Mouse (Mus musculus) neural tube, embryonic 13.5 days (tissue): ENCODE results near the gene Ankmy1. TPM values are rescaled to one million over a fixed set of nuclear protein-coding genes. Genes with fewer than 3 reads are reported as not detected.

Source experiments
- ATAC-seq: fragments of 200-750 bp; cut with Nextera tagmentation; 2 replicates; pipeline ENCODE4 v1.8.0; 2017; ENCODE audit warnings: low read depth, mild to moderate bottlenecking, moderate TSS enrichment, moderate library complexity
- H3K27ac ChIP-seq: fragments of 300-500 bp; sonication (generic); replicated peaks from 2 replicates; pipeline ENCODE4 v1.5.1; 2015; ENCODE audit warnings: moderate library complexity, mild to moderate bottlenecking, inconsistent platforms
- H3K27me3 ChIP-seq: fragments of 300-500 bp; sonication (generic); 2 replicates; pipeline ENCODE4 v1.6.1; 2015; ENCODE audit warnings: mild to moderate bottlenecking, inconsistent platforms
- H3K36me3 ChIP-seq: fragments of 300-500 bp; sonication (generic); 2 replicates; pipeline ENCODE4 v1.6.1; 2015; ENCODE audit warnings: mild to moderate bottlenecking, inconsistent platforms
- H3K4me1 ChIP-seq: fragments of 300-500 bp; sonication (generic); replicated peaks from 2 replicates; pipeline ENCODE4 v1.6.1; 2015; ENCODE audit warnings: inconsistent platforms
- H3K4me2 ChIP-seq: fragments of 300-500 bp; sonication (generic); 2 replicates; pipeline ENCODE4 v1.6.1; 2015; ENCODE audit warnings: inconsistent platforms, mild to moderate bottlenecking, moderate library complexity
- H3K4me3 ChIP-seq: fragments of 300-500 bp; sonication (generic); 2 replicates; pipeline ENCODE4 v1.5.1; 2015; ENCODE audit warnings: mild to moderate bottlenecking, inconsistent platforms
- H3K9ac ChIP-seq: fragments of 300-500 bp; sonication (generic); 2 replicates; pipeline ENCODE4 v1.6.1; 2015; ENCODE audit warnings: moderate library complexity, mild to moderate bottlenecking, inconsistent platforms
- H3K9me3 ChIP-seq: fragments of 300-500 bp; sonication (generic); 2 replicates; pipeline ENCODE4 v1.6.1; 2016; ENCODE audit warnings: inconsistent platforms
- WGBS: fragments of 180-500 bp; shearing (Covaris S2); methylation state at CpG from one replicate; pipeline ENCODE4 v1.1.7; 2015; 5-methylcytosine and 5-hydroxymethylcytosine counted together
- polyA plus RNA-seq: library from polyadenylated mRNA; unstranded; fragments of >200 nt; fragmentation: Nextera tagmentation; extraction: Ambion mirVana; gene quantifications from 2 replicates; pipeline ENCODE4 v1.2.1, GENCODE M21; 2015

The Ankmy1 gene
- polyA plus RNA-seq, 1 experiment from 2014 or later: 0.74 TPM

GRCm38 (mm10) chr1:92852450-92852849 lies 50.3 kb downstream of the Ankmy1 start:
- Histone ChIP-seq H3K9me3 (no peaks in the 10 kb centered on the region), H3K4me2 (no peak overlapping the region), H3K4me1 (peaks cover 48% of the 10 kb centered on the region), H3K9ac (no peak overlapping the region), H3K27me3 (no peaks in the 10 kb centered on the region), H3K4me3 (no peak overlapping the region), H3K36me3 (peaks cover 58% of the 10 kb centered on the region), H3K27ac (no peak overlapping the region)
- ATAC-seq: no peak
- WGBS: 95% methylated on average over 2 of the region's 2 CpGs

- Histone ChIP-seq H3K27ac (peak overlapping the region; percentile 93), H3K4me3 (peak overlapping the region; percentile 49), H3K4me1 (peaks cover 58% of the 10 kb centered on the region), H3K27me3 (no peaks in the 10 kb centered on the region), H3K9ac (peak overlapping the region; percentile 85), H3K9me3 (no peaks in the 10 kb centered on the region), H3K36me3 (peaks cover 34% of the 10 kb centered on the region), H3K4me2 (peak overlapping the region; percentile 66)
- no peak for ATAC-seq
- WGBS: 59% methylated on average over 13 of the region's 13 CpGs
Observed at GRCm38 (mm10) chr1:92849938-92850574, 52.6 kb downstream of the Ankmy1 start.

- peak overlapping the region; percentile 66 for H3K4me2 ChIP-seq
- peak; percentile 0; the same call in 1 of the 2 replicates for ATAC-seq
- H3K9me3 ChIP-seq: no peaks in the 10 kb centered on the region
- peaks cover 28% of the 10 kb centered on the region for H3K36me3 ChIP-seq
- peak overlapping the region; percentile 93 for H3K27ac ChIP-seq
- H3K4me1 ChIP-seq: peaks cover 64% of the 10 kb centered on the region
- WGBS: 68% methylated on average over 2 of the region's 2 CpGs
- no peaks in the 10 kb centered on the region for H3K27me3 ChIP-seq
- peak overlapping the region; percentile 85 for H3K9ac ChIP-seq
- H3K4me3 ChIP-seq: peak overlapping the region; percentile 49
Observed at GRCm38 (mm10) chr1:92849491-92849890, 53.2 kb downstream of the Ankmy1 start.

GRCm38 (mm10) chr1:92847873-92848839 lies 54.5 kb downstream of the Ankmy1 start:
- Histone ChIP-seq H3K27ac (peak overlapping the region; percentile 93), H3K4me2 (peak overlapping the region; percentile 66), H3K27me3 (no peaks in the 10 kb centered on the region), H3K4me1 (peaks cover 73% of the 10 kb centered on the region), H3K9me3 (no peaks in the 10 kb centered on the region), H3K9ac (peak overlapping the region; percentile 85), H3K36me3 (peaks cover 15% of the 10 kb centered on the region; the same call in 1 of the 2 replicates), H3K4me3 (peak overlapping the region; percentile 49)
- 7% methylated on average over 39 of the region's 41 CpGs for WGBS
- ATAC-seq: peak; percentile 88

DNA sequence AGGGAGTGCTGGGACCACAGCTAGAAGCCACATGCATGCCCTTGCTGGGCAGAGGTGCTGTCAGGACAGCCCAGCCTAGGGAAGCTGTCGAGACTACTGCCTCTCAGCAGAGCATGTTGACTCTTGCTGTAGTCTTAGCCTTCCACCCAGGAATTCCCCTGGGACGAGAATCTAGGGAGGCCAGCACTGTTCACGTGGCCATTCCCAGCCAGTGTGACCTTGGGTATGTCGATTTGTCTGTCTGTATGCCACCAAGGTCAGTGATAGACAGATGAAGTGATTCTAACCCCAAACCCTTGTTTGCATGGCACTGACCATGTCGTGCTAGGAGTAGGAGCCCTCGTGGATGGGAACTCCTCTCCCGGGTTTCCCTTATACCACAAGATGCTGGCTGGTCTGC lies 56.8 kb downstream of the Ankmy1 start:
- Histone ChIP-seq H3K4me1 (peaks cover 59% of the 10 kb centered on the region), H3K4me2 (no peak overlapping the region), H3K27me3 (no peaks in the 10 kb centered on the region), H3K4me3 (no peak overlapping the region), H3K27ac (no peak overlapping the region), H3K9ac (no peak overlapping the region), H3K9me3 (no peaks in the 10 kb centered on the region), H3K36me3 (0 out of 2 replicates have a peak, but pooled peaks cover 4% of the 10 kb centered on the region)
- ATAC-seq: no peak
- WGBS: 82% methylated on average over 7 of the region's 7 CpGs

- H3K4me2 ChIP-seq: no peak overlapping the region
- no peaks in the 10 kb centered on the region for H3K27me3 ChIP-seq
- peaks cover 34% of the 10 kb centered on the region for H3K4me1 ChIP-seq
- 82% methylated on average over 3 of the region's 3 CpGs for WGBS
- no peaks in the 10 kb centered on the region for H3K9me3 ChIP-seq
- no peak overlapping the region for H3K4me3 ChIP-seq
- ATAC-seq: no peak
- no peak overlapping the region for H3K27ac ChIP-seq
- H3K36me3 ChIP-seq: no peaks in the 10 kb centered on the region
- no peak overlapping the region for H3K9ac ChIP-seq
Observed at GRCm38 (mm10) chr1:92841427-92841826, 61.3 kb downstream of the Ankmy1 start.

DNA sequence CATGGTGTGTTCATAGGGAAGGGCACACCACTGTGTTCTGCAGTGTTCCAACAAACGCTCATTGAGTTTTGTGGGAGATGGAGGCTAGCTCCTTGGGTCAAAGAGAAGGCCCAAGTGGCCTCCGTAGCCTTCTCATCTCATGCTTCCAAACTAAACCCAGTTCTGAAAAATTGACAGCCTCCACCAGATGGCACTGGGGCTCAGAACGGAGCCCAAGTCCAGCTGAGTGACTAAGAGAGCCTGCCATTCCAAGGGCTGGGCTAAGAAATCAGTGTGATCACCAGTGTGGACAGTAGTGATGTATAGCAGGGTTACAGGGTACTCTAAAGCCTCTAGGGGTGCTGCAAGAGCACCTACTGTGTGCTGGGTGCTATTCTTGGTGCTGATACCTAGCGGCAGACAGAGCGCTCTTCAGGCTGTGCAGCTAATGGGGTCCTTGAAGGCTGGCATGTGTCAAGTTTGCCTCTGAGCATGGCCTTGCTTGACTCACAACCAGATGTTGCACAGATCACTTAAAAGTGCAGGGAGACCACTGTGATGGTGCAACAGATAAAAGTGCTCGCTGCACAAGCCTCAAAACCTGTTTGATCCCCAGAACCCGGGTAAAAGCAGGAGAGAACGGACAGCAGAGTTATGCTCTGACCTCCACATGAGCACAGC lies 62.3 kb downstream of the Ankmy1 start:
- Histone ChIP-seq H3K4me2 (no peak overlapping the region), H3K36me3 (0 out of 2 replicates have a peak, but pooled peaks cover 7% of the 10 kb centered on the region), H3K9me3 (no peaks in the 10 kb centered on the region), H3K9ac (no peak overlapping the region), H3K4me3 (no peak overlapping the region), H3K4me1 (peaks cover 44% of the 10 kb centered on the region), H3K27me3 (no peaks in the 10 kb centered on the region), H3K27ac (no peak overlapping the region)
- WGBS: 84% methylated on average over 8 of the region's 8 CpGs
- ATAC-seq: no peak

DNA sequence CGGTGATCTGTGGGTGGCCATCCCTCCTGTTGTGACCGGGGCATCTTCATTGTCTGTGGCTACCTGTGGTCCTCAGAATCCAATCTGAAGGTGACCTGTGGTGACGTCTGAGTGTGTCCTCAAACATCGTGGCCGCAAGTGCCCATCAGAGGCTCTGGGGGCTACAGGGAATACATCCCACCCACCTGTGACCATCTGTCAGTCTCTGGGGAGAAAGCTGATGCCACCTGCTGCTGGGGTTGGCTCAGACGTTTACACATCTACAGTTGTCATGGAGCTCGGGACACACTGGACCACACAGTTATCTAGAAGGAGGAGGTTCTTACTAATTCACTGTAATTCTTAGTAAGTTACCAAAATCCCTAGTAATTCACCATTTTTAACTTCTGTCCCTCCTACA lies 63.5 kb downstream of the Ankmy1 start:
- no peak overlapping the region for H3K9ac ChIP-seq
- no peak overlapping the region for H3K4me3 ChIP-seq
- no peak overlapping the region for H3K27ac ChIP-seq
- H3K4me2 ChIP-seq: no peak overlapping the region
- WGBS: 75% methylated on average over 7 of the region's 7 CpGs
- 0 out of 2 replicates have a peak, but pooled peaks cover 11% of the 10 kb centered on the region for H3K36me3 ChIP-seq
- H3K4me1 ChIP-seq: peaks cover 46% of the 10 kb centered on the region
- no peak for ATAC-seq
- no peaks in the 10 kb centered on the region for H3K27me3 ChIP-seq
- H3K9me3 ChIP-seq: no peaks in the 10 kb centered on the region

- 0 out of 2 replicates have a peak, but pooled peaks cover 11% of the 10 kb centered on the region for H3K36me3 ChIP-seq
- WGBS: 70% methylated on average over 14 of the region's 14 CpGs
- H3K27ac ChIP-seq: no peak overlapping the region
- no peak for ATAC-seq
- no peak overlapping the region for H3K4me3 ChIP-seq
- H3K9me3 ChIP-seq: no peaks in the 10 kb centered on the region
- H3K4me1 ChIP-seq: peaks cover 49% of the 10 kb centered on the region
- H3K27me3 ChIP-seq: no peaks in the 10 kb centered on the region
- no peak overlapping the region for H3K4me2 ChIP-seq
- H3K9ac ChIP-seq: no peak overlapping the region
Observed at GRCm38 (mm10) chr1:92837931-92838833, 64.5 kb downstream of the Ankmy1 start.

- Histone ChIP-seq H3K4me3 (peak overlapping the region; percentile 92; the same call in 1 of the 2 replicates), H3K27ac (no peak overlapping the region), H3K4me1 (peaks cover 63% of the 10 kb centered on the region), H3K27me3 (peaks cover 11% of the 10 kb centered on the region), H3K4me2 (peak overlapping the region; percentile 70), H3K9ac (peak overlapping the region; percentile 97; the same call in 1 of the 2 replicates), H3K9me3 (no peaks in the 10 kb centered on the region), H3K36me3 (0 out of 2 replicates have a peak, but pooled peaks cover 11% of the 10 kb centered on the region)
- 0 out of 2 replicates have a peak, but pooled peaks have one; percentile 20 for ATAC-seq
- 65% methylated on average over 7 of the region's 7 CpGs for WGBS
Observed at GRCm38 (mm10) chr1:92833987-92834706, 68.6 kb downstream of the Ankmy1 start.
